Mouse (Mus musculus) lung, postnatal 4 days (tissue): Measurements from ENCODE around the gene Myh7.

Source experiments
- DNase-seq, 2 experiments: peaks; one replicate each; pipeline ENCODE4 v3.0.0; 2021

Gene Myh7

GRCm38 (mm10) chr14:54941024-54941978 lies 53.1 kb downstream of the Myh7 start:
- no peak for DNase-seq

- no peak for DNase-seq
These were observed 54.3 kb downstream of the Myh7 start for GRCm38 (mm10) chr14:54940176-54940530.

DNA sequence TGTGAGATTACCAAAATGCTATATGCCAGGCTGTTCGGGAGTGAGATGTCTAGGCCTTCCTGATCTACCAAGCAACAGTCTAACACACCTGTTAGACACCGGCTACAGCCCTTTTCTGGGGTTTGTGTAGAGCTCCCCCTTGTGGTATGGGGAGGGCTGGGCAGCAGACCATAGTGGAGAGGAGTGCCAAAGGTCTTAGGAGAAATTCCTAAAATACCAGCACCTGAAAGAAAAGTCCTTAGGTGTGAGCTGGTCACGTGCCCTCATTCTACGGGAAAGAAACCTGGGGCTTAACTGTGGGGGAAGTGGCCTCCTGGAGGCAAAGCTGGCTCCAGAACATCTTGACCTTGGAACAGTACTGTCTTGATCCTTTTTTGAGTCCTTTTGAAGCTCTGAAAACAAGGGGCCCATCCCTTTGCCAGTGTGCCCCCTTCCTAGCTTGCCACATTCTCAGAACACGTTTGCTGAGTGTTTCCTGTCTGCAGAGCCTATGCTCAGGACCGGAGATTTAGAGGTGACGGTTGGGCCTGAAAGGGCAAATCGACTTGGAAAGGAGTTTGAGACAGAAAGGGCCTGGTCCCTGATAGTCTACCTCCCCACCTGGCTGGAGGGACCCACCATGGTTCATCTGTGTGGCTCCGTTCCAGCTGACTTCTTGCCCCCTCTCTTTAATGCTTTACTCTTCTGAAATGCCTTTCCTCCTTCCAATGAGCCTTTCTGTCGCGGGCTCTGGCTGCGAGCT lies 54.8 kb downstream of the Myh7 start:
- DNase-seq = peak; percentile 79 to 82

DNA sequence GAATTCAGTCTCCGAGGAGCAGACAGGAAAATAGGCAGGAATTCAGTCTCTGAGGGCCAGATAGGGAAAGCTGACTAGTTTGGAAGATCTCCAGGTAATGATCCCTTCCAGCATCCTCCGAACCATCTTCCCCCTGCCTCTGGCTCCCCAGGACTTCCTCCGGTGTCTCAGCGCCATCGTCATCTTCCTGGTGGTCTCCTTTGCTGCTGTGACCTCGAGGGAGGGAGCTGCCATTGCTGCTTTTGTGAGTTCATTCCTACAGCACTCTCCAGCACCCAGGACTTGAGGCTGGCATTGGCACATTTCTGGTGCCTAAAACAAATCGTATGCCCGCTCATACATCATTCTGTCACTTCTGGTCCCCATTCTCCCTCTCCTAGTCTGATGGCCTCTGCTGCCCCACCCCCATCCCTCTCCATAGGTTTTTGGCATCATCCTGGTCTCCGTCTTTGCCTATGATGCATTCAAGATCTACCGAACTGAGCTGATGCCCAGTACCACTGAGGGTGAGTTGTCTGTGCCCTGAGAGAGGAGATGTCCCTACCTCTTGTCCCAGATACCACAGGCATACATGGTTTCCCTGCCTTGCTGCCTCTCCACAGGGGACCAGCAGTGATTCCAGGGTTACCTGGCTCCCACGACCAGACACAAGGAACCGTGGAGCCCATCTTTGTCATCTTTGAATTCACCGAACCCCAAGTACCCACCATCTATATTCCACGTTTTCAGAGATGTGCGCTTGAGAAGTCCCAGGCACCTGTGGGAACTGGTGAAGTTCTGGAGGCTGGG lies 55.8 kb downstream of the Myh7 start:
- DNase-seq = no peak

- no peak for DNase-seq
These were observed 56.9 kb downstream of the Myh7 start for GRCm38 (mm10) chr14:54937361-54938182.

- no peak for DNase-seq
These were observed 57.6 kb downstream of the Myh7 start for GRCm38 (mm10) chr14:54936831-54937160.

- no peak for DNase-seq
These were observed 58.3 kb downstream of the Myh7 start, which contains the start of gene Cmtm5 for GRCm38 (mm10) chr14:54935904-54936830. Gene Cmtm5, plus strand, starts transcription at chr14:54936261.

DNA sequence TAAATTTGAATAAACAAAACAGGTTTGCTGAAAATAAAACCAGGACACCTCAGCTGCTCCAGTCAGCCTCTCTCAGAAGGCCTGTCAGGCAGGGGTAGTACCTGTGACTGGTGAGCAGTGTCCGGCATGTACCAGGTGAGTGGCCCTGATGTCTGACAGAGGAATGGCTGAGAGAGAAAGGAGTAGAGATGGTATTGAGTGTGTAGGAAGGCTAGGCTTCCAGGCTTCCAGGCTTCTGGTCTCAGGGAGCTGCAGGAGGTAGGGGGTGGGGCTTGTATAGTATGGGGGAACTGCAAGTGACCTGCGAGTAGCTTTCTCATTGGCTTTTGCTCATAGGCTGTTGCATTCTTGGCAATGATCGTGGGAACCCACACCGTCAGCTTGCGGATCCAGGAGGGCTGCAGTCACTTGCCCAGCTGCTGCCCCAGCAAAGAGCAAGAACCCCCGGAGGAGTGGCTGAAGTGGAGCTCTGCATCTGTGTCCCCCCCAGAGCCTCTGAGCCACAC lies 61.7 kb downstream of the Myh7 start, which contains the start of gene Il25:
TSS of gene Il25 (plus strand) at position 51 of the 506 bp plus-strand sequence.
- DNase-seq = no peak

DNA sequence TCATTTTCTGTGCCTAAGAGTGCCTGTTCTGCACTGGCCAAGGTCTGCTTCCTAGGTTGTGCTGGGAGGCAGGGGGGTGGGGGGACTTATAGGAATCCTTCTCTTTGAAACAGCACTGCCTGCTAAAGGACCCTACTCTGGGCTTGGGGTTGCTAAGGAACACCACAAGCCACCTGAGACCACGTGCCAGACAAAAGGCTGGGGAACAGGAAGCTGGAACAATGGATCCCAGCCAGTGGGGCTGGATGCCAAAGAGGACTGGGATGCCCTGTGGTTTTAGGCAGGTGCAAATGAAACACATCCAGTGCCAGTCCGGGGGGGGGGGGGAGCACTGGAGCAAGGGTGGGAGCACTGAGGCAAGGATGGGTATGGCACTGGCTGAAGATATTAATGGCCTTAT lies 64.0 kb downstream of the Myh7 start:
- peak in 1 of 2 experiments; percentile 27 for DNase-seq

- no peak for DNase-seq
These were observed 64.6 kb downstream of the Myh7 start for GRCm38 (mm10) chr14:54929801-54930200.

- DNase-seq = no peak
These were observed 67.1 kb downstream of the Myh7 start for GRCm38 (mm10) chr14:54927296-54927695.

DNA sequence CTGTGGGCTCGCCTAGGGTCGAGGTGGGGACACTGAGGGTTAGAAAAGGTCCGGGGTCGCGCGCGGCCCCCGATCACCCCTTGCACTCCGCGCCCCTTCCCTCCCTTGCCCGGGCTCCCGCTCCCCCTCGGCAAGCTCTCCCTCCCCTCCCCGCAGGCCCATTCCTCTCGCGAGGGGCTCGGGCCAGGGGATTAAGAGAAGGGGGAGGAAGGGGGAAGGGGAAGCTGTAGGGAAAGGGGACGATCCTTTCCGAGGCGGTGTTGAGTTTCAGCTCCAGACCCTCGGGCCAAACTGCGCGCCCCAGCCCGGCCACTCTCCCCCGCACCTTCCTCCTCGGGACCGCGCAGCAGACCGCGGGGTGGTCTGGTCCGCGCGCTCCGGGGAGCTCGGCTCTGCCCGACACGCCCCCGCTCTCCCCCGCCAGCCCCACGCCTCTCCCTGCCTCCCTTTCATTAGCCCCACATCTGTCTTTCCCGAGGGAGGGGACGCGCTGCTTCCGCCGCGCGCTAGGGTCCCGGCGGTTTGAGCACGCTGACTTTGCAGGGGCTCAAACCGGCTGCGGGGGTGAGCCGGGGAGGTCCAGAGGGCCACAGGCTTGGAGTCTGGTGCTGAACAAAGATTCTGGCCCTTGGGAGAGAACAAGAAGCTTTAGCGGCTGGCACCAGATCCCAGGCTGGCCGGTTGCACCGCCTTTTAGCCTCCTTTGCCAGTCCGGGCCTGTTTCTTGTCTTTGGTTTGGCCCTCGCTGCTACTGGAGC lies 67.8 kb downstream of the Myh7 start:
- peak; percentile 62 to 83 for DNase-seq

DNA sequence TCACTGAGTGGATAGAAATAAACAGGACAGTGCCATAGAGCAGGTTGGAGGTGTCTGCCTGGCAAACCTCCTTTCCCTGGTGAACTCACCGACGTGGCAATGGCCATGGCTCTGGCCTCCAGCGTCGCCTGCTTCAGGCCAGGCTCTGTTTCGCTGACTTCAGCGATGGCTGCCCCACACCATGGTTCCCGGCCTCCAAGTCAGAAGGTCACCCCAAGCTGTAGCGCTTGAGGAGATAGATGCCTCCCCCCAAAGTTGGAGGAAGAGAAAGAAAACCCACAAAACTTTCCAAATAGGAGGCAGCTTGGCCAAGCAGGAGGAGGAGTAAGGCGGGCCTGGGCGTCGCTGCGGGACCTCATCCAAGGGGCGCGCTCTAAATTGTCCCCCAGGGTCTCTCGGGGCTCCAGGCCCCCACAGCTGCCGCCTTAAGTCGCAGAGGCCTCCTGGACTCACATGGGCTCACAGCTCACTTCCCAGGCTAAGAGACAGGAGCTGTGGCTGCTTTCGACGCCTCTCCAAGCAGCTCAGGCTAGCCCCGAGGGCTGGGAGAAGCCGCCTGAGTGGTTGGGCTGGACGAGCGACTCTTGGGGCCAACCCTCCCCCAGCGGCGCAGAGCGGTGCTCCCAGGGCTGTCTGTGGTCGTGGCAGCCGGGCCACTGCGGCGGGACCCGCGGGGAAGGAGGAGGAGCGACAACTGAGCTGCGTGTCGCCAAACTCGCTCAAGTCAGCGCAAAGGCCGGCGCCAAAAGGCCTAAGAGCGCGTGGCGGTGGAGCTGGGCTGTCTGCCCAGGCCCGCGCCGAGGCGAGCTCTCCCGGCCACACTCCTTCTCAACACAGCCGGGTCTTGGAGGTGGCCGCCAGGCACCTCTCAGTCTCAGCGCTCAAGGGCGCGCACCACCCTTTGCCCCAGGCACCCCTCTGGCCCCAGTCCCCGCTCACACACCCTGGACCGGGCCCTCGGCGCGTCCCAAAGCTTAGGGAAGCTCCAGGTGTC lies 68.8 kb downstream of the Myh7 start, which contains the start of gene Efs:
TSS of gene Efs (minus strand) at position 778 of the 994 bp plus-strand sequence.
- peak; percentile 75 to 87 for DNase-seq

DNA sequence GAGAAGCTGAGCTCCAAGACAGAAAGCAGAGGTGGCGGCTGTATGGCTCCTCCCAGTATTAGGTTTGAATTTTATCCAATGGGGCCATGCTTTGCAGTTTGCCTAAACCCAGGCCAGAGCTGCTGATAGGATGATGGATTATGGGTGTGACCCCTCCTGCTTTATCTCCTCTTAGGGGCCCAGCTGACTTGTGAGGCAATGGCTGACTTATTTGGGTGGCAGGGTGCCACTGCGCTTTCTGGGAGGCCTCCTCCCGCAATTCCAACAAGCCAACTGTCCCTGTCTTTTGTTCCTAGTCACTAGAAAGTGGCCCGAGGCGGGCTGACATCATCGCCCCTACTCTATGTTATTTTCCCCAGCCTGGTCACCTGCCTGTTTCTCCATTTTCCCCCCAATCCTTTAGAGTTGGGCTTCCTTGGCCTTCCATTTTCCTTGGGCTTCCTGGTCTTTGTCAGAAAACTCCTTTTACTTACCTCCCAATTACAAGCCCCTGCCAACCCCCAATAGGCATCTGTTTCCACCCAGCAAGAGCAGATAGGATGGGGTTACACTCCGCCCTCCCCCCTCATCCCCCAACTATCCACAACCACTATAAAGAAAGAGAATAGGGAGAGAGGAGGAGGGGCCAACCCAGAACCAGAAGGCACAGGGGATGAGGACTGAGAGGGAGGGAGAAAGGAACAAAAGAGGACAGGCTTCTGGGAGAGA lies 69.6 kb downstream of the Myh7 start:
- DNase-seq = peak; percentile 47 to 68
